Comparison of ENCODE assay signal across 8 mouse cellular contexts in the genomic region with DNA sequence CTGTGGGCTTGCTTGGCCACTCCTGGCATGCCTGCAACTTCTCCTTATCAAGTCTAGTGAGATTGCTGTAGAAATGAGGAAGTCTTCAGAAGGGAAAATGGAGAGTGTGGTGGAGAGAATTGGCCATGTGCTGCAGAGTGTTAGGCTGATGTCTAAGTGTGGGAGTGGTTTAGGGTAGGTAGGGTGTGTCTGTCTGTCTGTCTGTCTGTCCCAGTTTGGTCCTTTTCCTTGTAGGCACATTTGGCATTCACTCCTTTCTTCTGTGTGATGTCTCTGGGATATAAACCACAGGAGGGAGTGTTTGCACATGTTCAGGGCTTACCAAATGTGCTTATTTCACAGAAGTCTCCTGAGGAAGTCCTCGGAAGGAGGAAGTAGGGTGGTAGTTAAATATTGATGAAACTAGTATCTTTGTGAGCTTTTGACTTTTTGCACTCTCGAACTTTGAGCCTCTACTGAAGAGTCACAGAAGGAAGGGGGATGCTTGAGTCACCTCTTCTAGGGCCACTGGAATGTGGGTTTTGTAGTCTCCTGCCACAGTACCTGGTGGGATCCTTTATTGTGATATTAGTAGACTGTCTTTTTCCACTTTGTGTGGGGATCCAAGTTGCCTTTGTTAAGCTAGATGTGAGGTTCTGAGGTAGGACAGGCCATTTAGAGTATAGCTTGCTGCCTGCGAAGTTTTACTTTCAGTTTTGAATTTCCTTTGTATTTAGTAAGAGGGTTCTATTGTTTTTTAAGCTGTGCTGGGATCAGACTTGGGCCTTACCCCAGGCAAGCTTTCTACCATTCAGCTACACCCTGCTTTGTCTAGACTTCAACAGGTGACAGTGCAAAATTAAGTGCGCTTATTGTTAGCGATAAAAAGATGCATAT. TPM values are rescaled to one million over a fixed set of nuclear protein-coding genes. Genes with fewer than 3 reads are reported as not detected.
DNase-seq lines count a peak whose midpoint lies in the region; ATAC-seq and TF ChIP-seq lines count a peak whose summit lies in the region.

No protein-coding gene starts in this region.

- 0 out of 2 replicates have a peak, but pooled peaks cover 4% of the 10 kb centered on the region for H3K36me3 ChIP-seq in forebrain, postnatal 0 days (ENCODE audit: insufficient read depth)
- 0 out of 2 replicates have a peak, but pooled peaks cover 2% of the 10 kb centered on the region for H3K36me3 ChIP-seq in kidney, postnatal 0 days (ENCODE audit: insufficient read depth, low read length)
- H3K36me3 ChIP-seq in midbrain, embryonic 12.5 days = 0 out of 2 replicates have a peak, but pooled peaks cover 8% of the 10 kb centered on the region

- TF ChIP-seq CTCF in forebrain, postnatal 0 days (IDR thresholded peaks at IDR 0.05; ENCODE audit: low read depth) = no peak
- peak; percentile 38; the same call in 1 of the 2 replicates for TF ChIP-seq CTCF in kidney, postnatal 0 days (IDR thresholded peaks at IDR 0.05; ENCODE audit: low read depth)

- ATAC-seq in forebrain, postnatal 0 days = no peak
- no peak for ATAC-seq in kidney, postnatal 0 days (replicated peaks; ENCODE audit: low FRiP score, low read depth)
- ATAC-seq in midbrain, embryonic 12.5 days (ENCODE audit: low FRiP score, low read depth) = no peak

- H3K4me3 ChIP-seq in forebrain, postnatal 0 days (ENCODE audit: low read depth, low read length) = no peak overlapping the region
- H3K4me3 ChIP-seq in kidney, postnatal 0 days (replicated peaks; ENCODE audit: low read depth, low read length) = peak overlapping the region; percentile 89
- peak overlapping the region; percentile 18 for H3K4me3 ChIP-seq in midbrain, embryonic 12.5 days

- no peaks in the 10 kb centered on the region for H3K27me3 ChIP-seq in forebrain, postnatal 0 days (ENCODE audit: insufficient read depth, low read length)
- no peaks in the 10 kb centered on the region for H3K27me3 ChIP-seq in kidney, postnatal 0 days (ENCODE audit: insufficient read depth, low read length)
- H3K27me3 ChIP-seq in midbrain, embryonic 12.5 days = no peaks in the 10 kb centered on the region

- no peaks in the 10 kb centered on the region for H3K9me3 ChIP-seq in forebrain, postnatal 0 days (ENCODE audit: low read length)
- no peaks in the 10 kb centered on the region for H3K9me3 ChIP-seq in kidney, postnatal 0 days (replicated peaks; ENCODE audit: low read length)
- no peaks in the 10 kb centered on the region for H3K9me3 ChIP-seq in midbrain, embryonic 12.5 days

- peak overlapping the region; percentile 1; the same call in 1 of the 2 replicates for H3K9ac ChIP-seq in forebrain, postnatal 0 days
- H3K9ac ChIP-seq in kidney, postnatal 0 days (ENCODE audit: low read depth, low read length) = peak overlapping the region; percentile 13; the same call in 1 of the 2 replicates
- H3K9ac ChIP-seq in midbrain, embryonic 12.5 days (replicated peaks) = peak overlapping the region; percentile 34; the same call in 1 of the 2 replicates

- peak overlapping the region; percentile 73 for H3K4me2 ChIP-seq in forebrain, postnatal 0 days (ENCODE audit: low read depth)
- H3K4me2 ChIP-seq in kidney, postnatal 0 days (ENCODE audit: low read length) = peak overlapping the region; percentile 68
- H3K4me2 ChIP-seq in midbrain, embryonic 12.5 days (replicated peaks) = peak overlapping the region; percentile 91

- peaks cover 29% of the 10 kb centered on the region for H3K4me1 ChIP-seq in forebrain, postnatal 0 days (ENCODE audit: insufficient read depth)
- H3K4me1 ChIP-seq in kidney, postnatal 0 days (replicated peaks; ENCODE audit: insufficient read depth, low read length) = peaks cover 42% of the 10 kb centered on the region
- H3K4me1 ChIP-seq in midbrain, embryonic 12.5 days = peaks cover 52% of the 10 kb centered on the region

- DNase-seq in spleen, postnatal 10 days (ENCODE audit: low spot score in 2 of 2) = peak; percentile 20 to 23
- no peak for DNase-seq in spleen, adult 18-20 months
- no peak for DNase-seq in forebrain, postnatal 0 days
- DNase-seq in kidney, postnatal 0 days (ENCODE audit: low spot score) = peak; percentile 43
- no peak for DNase-seq in cerebellum, postnatal 4 days (ENCODE audit: low spot score in 2 of 2)
- DNase-seq in layer of hippocampus, adult 18-20 months (ENCODE audit: low spot score in 2 of 2) = no peak
- DNase-seq in right cerebral cortex, postnatal 10 days (ENCODE audit: low spot score in 2 of 2) = no peak

- 79% methylated on average over 5 of the region's 5 CpGs for WGBS in forebrain, postnatal 0 days
- WGBS in kidney, postnatal 0 days = 59% methylated on average over 5 of the region's 5 CpGs
- 90% methylated on average over 5 of the region's 5 CpGs for WGBS in midbrain, embryonic 12.5 days

- no peak overlapping the region for H3K27ac ChIP-seq in forebrain, postnatal 0 days (ENCODE audit: low read depth, low read length)
- peak overlapping the region; percentile 63 for H3K27ac ChIP-seq in kidney, postnatal 0 days
- H3K27ac ChIP-seq in midbrain, embryonic 12.5 days (replicated peaks) = no peak overlapping the region

RNA-seq across cellular contexts. Expression of a gene that starts 9.2 kb away (rescaled TPM):
- total RNA-seq in forebrain, postnatal 0 days (2014; rRNA removed) = 315 and 316 TPM in 2 replicates
- polyA plus RNA-seq in forebrain, postnatal 0 days (2015; fragmentation: Nextera tagmentation; extraction: Ambion mirVana) = 419 and 440 TPM in 2 replicates
- polyA plus RNA-seq in kidney, postnatal 0 days (2015; fragmentation: Nextera tagmentation; extraction: Ambion mirVana) = 352 and 403 TPM in 2 replicates
- polyA plus RNA-seq in midbrain, embryonic 12.5 days (2016; fragmentation: Nextera tagmentation; extraction: Ambion mirVana) = 454 and 459 TPM in 2 replicates
- 100 to 1,000 TPM; 170 to 172 TPM for total RNA-seq in layer of hippocampus, adult 18-20 months (2021)

RNA-seq across cellular contexts. Expression of a gene that starts 22.3 kb away (rescaled TPM):
- 0.31 and 0.38 TPM in 2 replicates for total RNA-seq in forebrain, postnatal 0 days (2014; rRNA removed)
- 0.10 and 0.11 TPM in 2 replicates for polyA plus RNA-seq in forebrain, postnatal 0 days (2015; fragmentation: Nextera tagmentation; extraction: Ambion mirVana)
- polyA plus RNA-seq in kidney, postnatal 0 days (2015; fragmentation: Nextera tagmentation; extraction: Ambion mirVana) = 0.08 and 0.12 TPM in 2 replicates
- polyA plus RNA-seq in midbrain, embryonic 12.5 days (2016; fragmentation: Nextera tagmentation; extraction: Ambion mirVana) = 0.54 and 0.57 TPM in 2 replicates
- total RNA-seq in layer of hippocampus, adult 18-20 months (2021) = under 1 TPM; 0.28 to 0.32 TPM

RNA-seq across cellular contexts. Expression of a gene that starts 29.2 kb away (rescaled TPM):
- total RNA-seq in forebrain, postnatal 0 days (2014; rRNA removed) = 76.9 and 103 TPM in 2 replicates
- 93.8 and 118 TPM in 2 replicates for polyA plus RNA-seq in forebrain, postnatal 0 days (2015; fragmentation: Nextera tagmentation; extraction: Ambion mirVana)
- 150 TPM in 2 replicates for polyA plus RNA-seq in kidney, postnatal 0 days (2015; fragmentation: Nextera tagmentation; extraction: Ambion mirVana)
- 207 and 222 TPM in 2 replicates for polyA plus RNA-seq in midbrain, embryonic 12.5 days (2016; fragmentation: Nextera tagmentation; extraction: Ambion mirVana)
- 100 to 1,000 TPM; 166 to 176 TPM for total RNA-seq in layer of hippocampus, adult 18-20 months (2021)

RNA-seq across cellular contexts. Expression of a gene that starts 30.2 kb away (rescaled TPM):
- 91.3 and 94.7 TPM in 2 replicates for total RNA-seq in forebrain, postnatal 0 days (2014; rRNA removed)
- polyA plus RNA-seq in forebrain, postnatal 0 days (2015; fragmentation: Nextera tagmentation; extraction: Ambion mirVana) = 213 and 221 TPM in 2 replicates
- 166 and 177 TPM in 2 replicates for polyA plus RNA-seq in kidney, postnatal 0 days (2015; fragmentation: Nextera tagmentation; extraction: Ambion mirVana)
- 185 and 204 TPM in 2 replicates for polyA plus RNA-seq in midbrain, embryonic 12.5 days (2016; fragmentation: Nextera tagmentation; extraction: Ambion mirVana)
- 10 to 100 TPM; 92.5 to 95.2 TPM for total RNA-seq in layer of hippocampus, adult 18-20 months (2021)

Comparison
In these comparisons a context has a peak if more than half of its experiments do, and no peak if none do; other contexts are left out.
1. DNase-seq: peak in spleen, postnatal 10 days (2 of 2) and kidney, postnatal 0 days (single experiment); none in spleen, adult 18-20 months (0 of 2), forebrain, postnatal 0 days (single experiment), cerebellum, postnatal 4 days (0 of 2), layer of hippocampus, adult 18-20 months (0 of 2) and right cerebral cortex, postnatal 10 days (0 of 2).
2. Peak in every context shown above with its lines, with median percentiles within 50 percentile points of each other: H3K4me2 ChIP-seq and H3K9ac ChIP-seq.